Mouse (Mus musculus) kidney, adult 8-10 months (tissue): ENCODE data around the gene Tspan9.

Source experiments
- DNase-seq, 2 experiments: peaks; one replicate each; pipeline ENCODE4 v3.0.0; 2022

Gene Tspan9

GRCm38 (mm10) chr6:128102296-128102999, 40.9 kb downstream of the Tspan9 start:
- DNase-seq = peak; percentile 83 to 89

GRCm38 (mm10) chr6:128099871-128100270, 43.5 kb downstream of the Tspan9 start:
- DNase-seq = no peak

- no peak for DNase-seq
Measured at GRCm38 (mm10) chr6:128099190-128099589, 44.2 kb downstream of the Tspan9 start.

GRCm38 (mm10) chr6:128096521-128096920, 46.9 kb downstream of the Tspan9 start:
- no peak for DNase-seq

- DNase-seq = no peak
Measured at GRCm38 (mm10) chr6:128095906-128096305, 47.5 kb downstream of the Tspan9 start.

GRCm38 (mm10) chr6:128095131-128095530, 48.3 kb downstream of the Tspan9 start:
- DNase-seq = no peak

GRCm38 (mm10) chr6:128093856-128094628, 49.4 kb downstream of the Tspan9 start:
- DNase-seq = no peak

GRCm38 (mm10) chr6:128092621-128093020, 50.8 kb downstream of the Tspan9 start:
- peak; percentile 61 to 81 for DNase-seq

- DNase-seq = no peak
Measured at GRCm38 (mm10) chr6:128091833-128092166, 51.6 kb downstream of the Tspan9 start.

GRCm38 (mm10) chr6:128090985-128091832, 52.2 kb downstream of the Tspan9 start:
- DNase-seq = no peak

GRCm38 (mm10) chr6:128089770-128090702, 53.4 kb downstream of the Tspan9 start:
- no peak for DNase-seq

- DNase-seq = no peak
Measured at GRCm38 (mm10) chr6:128088746-128089523, 54.5 kb downstream of the Tspan9 start.

GRCm38 (mm10) chr6:128085488-128086066, 57.8 kb downstream of the Tspan9 start:
- no peak for DNase-seq

GRCm38 (mm10) chr6:128083305-128083704, 60.1 kb downstream of the Tspan9 start:
- no peak for DNase-seq

- DNase-seq = no peak
Measured at GRCm38 (mm10) chr6:128081781-128082180, 61.6 kb downstream of the Tspan9 start.

- DNase-seq = no peak
Measured at GRCm38 (mm10) chr6:128081293-128081692, 62.1 kb downstream of the Tspan9 start.

- DNase-seq = no peak
Measured at GRCm38 (mm10) chr6:128079576-128080224, 63.7 kb downstream of the Tspan9 start.

- DNase-seq = no peak
Measured at GRCm38 (mm10) chr6:128078508-128078907, 64.9 kb downstream of the Tspan9 start.

GRCm38 (mm10) chr6:128076104-128077020, 67.0 kb downstream of the Tspan9 start:
- DNase-seq = no peak
